Mouse (Mus musculus) layer of hippocampus, adult 11-12 months (tissue): ENCODE measurements around the gene Olfr293.

ENCODE experiments used
- DNase-seq: peaks from one replicate; pipeline ENCODE4 v3.0.0; 2022; ENCODE audit warnings: low spot score

Olfr293 gene

GRCm38 (mm10) chr7:86648761-86649160, at the start of gene Olfr293:
Olfr293 (plus strand) TSS chr7:86649061.
- DNase-seq = no peak

GRCm38 (mm10) chr7:86616543-86616942, 32.3 kb upstream of the Olfr293 start, which contains the start of gene Olfr294:
Olfr294 (minus strand) TSS chr7:86616643.
- DNase-seq = no peak

- DNase-seq = no peak
Measured at GRCm38 (mm10) chr7:86688030-86688429, 39.2 kb downstream of the Olfr293 start, which contains the start of gene Olfr292. Olfr292 (plus strand) TSS chr7:86688330.
